Mouse (Mus musculus): ENCODE results near the gene Crnkl1. TPM values are rescaled to one million over a fixed set of nuclear protein-coding genes. Genes with fewer than 3 reads are reported as not detected.

Gene Crnkl1
- total RNA-seq (2023), result 58.6 TPM

GRCm38 (mm10) chr2:145934339-145935231 lies at the start of gene Crnkl1, which contains the start of gene Cfap61:
Gene Crnkl1 (minus strand): TSS chr2:145935014.
Gene Cfap61 (plus strand): TSS chr2:145934784.

GRCm38 (mm10) chr2:145901861-145902260 lies 33.0 kb downstream of the Crnkl1 start, which contains the start of gene Naa20:
Gene Naa20 (plus strand): TSS chr2:145902099.

Other genes with a start within 250 kb of the Crnkl1 start
- 37.9 TPM for gene Naa20, start 32.9 kb downstream of the Crnkl1 start, total RNA-seq (2023)
- gene Cfap61, start 230 bp downstream of the Crnkl1 start, total RNA-seq (2023), result not detected